Mouse (Mus musculus): ENCODE measurements around the gene Ddx54.

The Ddx54 gene

GRCm38 (mm10) chr5:120643365-120644085, 31.0 kb downstream of the Ddx54 start:
- no peak for DNase-seq (ENCODE audit: low read depth, low spot score)

- DNase-seq (ENCODE audit: low read depth, low spot score): no peak
These were observed 31.7 kb downstream of the Ddx54 start for GRCm38 (mm10) chr5:120644227-120644626.

- no peak for DNase-seq (ENCODE audit: low read depth, low spot score)
These were observed 33.3 kb downstream of the Ddx54 start for GRCm38 (mm10) chr5:120645851-120646250.

GRCm38 (mm10) chr5:120647361-120647760, 34.8 kb downstream of the Ddx54 start:
- DNase-seq (ENCODE audit: low read depth, low spot score): no peak

GRCm38 (mm10) chr5:120647814-120648491, 35.4 kb downstream of the Ddx54 start:
- no peak for DNase-seq (ENCODE audit: low read depth, low spot score)

- no peak for DNase-seq (ENCODE audit: low read depth, low spot score)
These were observed 36.2 kb downstream of the Ddx54 start, which contains the start of gene Rasal1 for GRCm38 (mm10) chr5:120648569-120649373. Rasal1 (plus strand) TSS chr5:120648812.

GRCm38 (mm10) chr5:120649374-120649933, 36.9 kb downstream of the Ddx54 start:
- DNase-seq (ENCODE audit: low read depth, low spot score): no peak

GRCm38 (mm10) chr5:120649938-120650337, 37.4 kb downstream of the Ddx54 start:
- DNase-seq (ENCODE audit: low read depth, low spot score): no peak

- DNase-seq (ENCODE audit: low read depth, low spot score): no peak
These were observed 38.7 kb downstream of the Ddx54 start for GRCm38 (mm10) chr5:120651230-120651629.

- DNase-seq (ENCODE audit: low read depth, low spot score): no peak
These were observed 40.6 kb downstream of the Ddx54 start for GRCm38 (mm10) chr5:120652915-120653701.

- no peak for DNase-seq (ENCODE audit: low read depth, low spot score)
These were observed 41.3 kb downstream of the Ddx54 start for GRCm38 (mm10) chr5:120653873-120654272.

- DNase-seq (ENCODE audit: low read depth, low spot score): peak; percentile 57
These were observed 43.8 kb downstream of the Ddx54 start for GRCm38 (mm10) chr5:120656281-120656751.

GRCm38 (mm10) chr5:120660816-120661215, 48.3 kb downstream of the Ddx54 start:
- peak; percentile 69 for DNase-seq (ENCODE audit: low read depth, low spot score)

GRCm38 (mm10) chr5:120664888-120665287, 52.3 kb downstream of the Ddx54 start:
- DNase-seq (ENCODE audit: low read depth, low spot score): no peak

- DNase-seq (ENCODE audit: low read depth, low spot score): no peak
These were observed 56.2 kb downstream of the Ddx54 start for GRCm38 (mm10) chr5:120668761-120669160.

- DNase-seq (ENCODE audit: low read depth, low spot score): no peak
These were observed 57.6 kb downstream of the Ddx54 start for GRCm38 (mm10) chr5:120670132-120670531.

GRCm38 (mm10) chr5:120671865-120672264, 59.3 kb downstream of the Ddx54 start:
- no peak for DNase-seq (ENCODE audit: low read depth, low spot score)

GRCm38 (mm10) chr5:120673626-120674025, 61.1 kb downstream of the Ddx54 start:
- DNase-seq (ENCODE audit: low read depth, low spot score): peak; percentile 40

GRCm38 (mm10) chr5:120674229-120675145, 61.9 kb downstream of the Ddx54 start:
- no peak for DNase-seq (ENCODE audit: low read depth, low spot score)

- DNase-seq (ENCODE audit: low read depth, low spot score): no peak
These were observed 65.0 kb downstream of the Ddx54 start for GRCm38 (mm10) chr5:120677516-120677915.
